Comparison of ENCODE assay signal across 1 mouse cellular context in genomic region chr11:70570614-70571013, GRCm38 (mm10).
TF ChIP-seq lines count a peak whose summit lies in the region.

No protein-coding gene starts in this region.

TF ChIP-seq in MEL, 35 proteins besides CTCF, POLR2A, EP300 and RAD21:
- 0 out of 2 replicates have a peak, but pooled peaks have one; percentile 18 for TF ChIP-seq GATA1 (IDR thresholded peaks at IDR 0.05; ENCODE audit: low read depth, low read length)
TF ChIP-seq in MEL: peak in this region for 1; not testable (repeated sequence) for 34.
